Mouse (Mus musculus) testis, adult 2 months (tissue): ENCODE measurements around the gene Rasgef1b.

Source experiments
- CTCF ChIP-seq: fragments of 200-500 bp; IDR thresholded peaks from 2 replicates; pipeline ENCODE4 v1.5.1; 2012; ENCODE audit warnings: low read depth, mild to moderate bottlenecking, inconsistent platforms, low read length, moderate library complexity; ENCODE audit not compliant: control insufficient read depth, insufficient read depth, insufficient replicate concordance
- POLR2A ChIP-seq: fragments of 200-500 bp; IDR thresholded peaks from 2 replicates; pipeline ENCODE4 v1.6.1; 2012; ENCODE audit warnings: low read depth, mild to moderate bottlenecking, inconsistent platforms, low read length, moderate library complexity; ENCODE audit not compliant: control insufficient read depth

DNA sequence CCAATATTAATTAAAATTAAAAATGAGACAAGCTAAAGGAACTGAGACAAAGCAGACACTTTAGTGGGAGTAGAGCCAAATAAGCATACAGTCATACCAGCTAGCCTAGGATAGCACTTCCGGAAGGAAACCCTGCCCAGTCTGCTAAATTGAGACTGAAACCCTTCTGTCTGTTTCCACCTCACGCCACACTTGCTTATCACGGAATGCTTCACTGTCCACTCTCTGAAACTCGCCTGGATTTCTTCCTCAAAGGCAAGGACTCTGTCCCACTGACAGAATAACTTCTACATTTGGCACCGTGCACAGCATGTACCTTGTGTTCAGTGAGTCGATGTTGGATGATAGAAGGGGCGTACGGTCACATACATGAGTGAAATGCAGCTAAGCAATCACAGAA lies 153.0 kb downstream of the Rasgef1b start:
- TF ChIP-seq CTCF: no peak
- TF ChIP-seq POLR2A: no peak
